Mouse (Mus musculus) forebrain, embryonic 13.5 days (tissue): ENCODE data around the gene Ltbp2. TPM values are rescaled to one million over a fixed set of nuclear protein-coding genes. Genes with fewer than 3 reads are reported as not detected.

ENCODE experiments used
- ATAC-seq: fragments of 200-750 bp; cut with Nextera tagmentation; 2 replicates; pipeline ENCODE4 v1.8.0; 2017
- H3K27ac ChIP-seq: fragments of 300-500 bp; sonication (generic); 2 replicates; pipeline ENCODE4 v1.5.1; 2015; ENCODE audit warnings: inconsistent platforms, mild to moderate bottlenecking, moderate library complexity
- H3K27me3 ChIP-seq: fragments of 300-500 bp; sonication (generic); 2 replicates; pipeline ENCODE4 v1.6.1; 2015; ENCODE audit warnings: mild to moderate bottlenecking, inconsistent platforms
- H3K36me3 ChIP-seq: fragments of 300-500 bp; sonication (generic); 2 replicates; pipeline ENCODE4 v1.6.1; 2015; ENCODE audit warnings: mild to moderate bottlenecking, inconsistent platforms; ENCODE audit not compliant: poor library complexity, severe bottlenecking
- H3K4me1 ChIP-seq: fragments of 300-500 bp; sonication (generic); 2 replicates; pipeline ENCODE4 v1.6.1; 2015; ENCODE audit warnings: inconsistent platforms
- H3K4me2 ChIP-seq: fragments of 300-500 bp; sonication (generic); 2 replicates; pipeline ENCODE4 v1.6.1; 2015; ENCODE audit warnings: inconsistent platforms, mild to moderate bottlenecking, moderate library complexity
- H3K4me3 ChIP-seq: fragments of 300-500 bp; sonication (generic); 2 replicates; pipeline ENCODE4 v1.5.1; 2015; ENCODE audit warnings: mild to moderate bottlenecking, inconsistent platforms
- H3K9ac ChIP-seq: fragments of 300-500 bp; sonication (generic); 2 replicates; pipeline ENCODE4 v1.6.1; 2015; ENCODE audit warnings: mild to moderate bottlenecking, inconsistent platforms
- H3K9me3 ChIP-seq: fragments of 300-500 bp; sonication (generic); replicated peaks from 2 replicates; pipeline ENCODE4 v1.6.1; 2016; ENCODE audit warnings: inconsistent platforms
- WGBS: fragments of 180-500 bp; shearing (Covaris S2); methylation state at CpG from one replicate; pipeline ENCODE4 v1.1.7; 2015; 5-methylcytosine and 5-hydroxymethylcytosine counted together
- polyA plus RNA-seq: library from polyadenylated mRNA; unstranded; fragments of >200 nt; fragmentation: Nextera tagmentation; extraction: Ambion mirVana; gene quantifications from 2 replicates; pipeline ENCODE4 v1.2.1, GENCODE M21; 2015

Gene Ltbp2
- polyA plus RNA-seq, 1 experiment from 2014 or later: not detected

GRCm38 (mm10) chr12:84904399-84904798 lies 28.1 kb upstream of the Ltbp2 start:
- Histone ChIP-seq H3K27me3 (no peaks in the 10 kb centered on the region), H3K36me3 (no peaks in the 10 kb centered on the region), H3K4me3 (no peak overlapping the region), H3K4me1 (peaks cover 10% of the 10 kb centered on the region), H3K4me2 (no peak overlapping the region), H3K9ac (no peak overlapping the region), H3K9me3 (no peaks in the 10 kb centered on the region), H3K27ac (no peak overlapping the region)
- 72% methylated on average over 7 of the region's 7 CpGs for WGBS
- no peak for ATAC-seq

- no peaks in the 10 kb centered on the region for H3K36me3 ChIP-seq
- H3K4me1 ChIP-seq: no peaks in the 10 kb centered on the region
- no peak overlapping the region for H3K4me2 ChIP-seq
- H3K27ac ChIP-seq: no peak overlapping the region
- no peak overlapping the region for H3K4me3 ChIP-seq
- no peak for ATAC-seq
- no peak overlapping the region for H3K9ac ChIP-seq
- H3K9me3 ChIP-seq: no peaks in the 10 kb centered on the region
- H3K27me3 ChIP-seq: no peaks in the 10 kb centered on the region
- 77% methylated on average over 7 of the region's 7 CpGs for WGBS
Measured at GRCm38 (mm10) chr12:84900317-84900716, 24.0 kb upstream of the Ltbp2 start.

- Histone ChIP-seq H3K4me1 (no peaks in the 10 kb centered on the region), H3K9ac (no peak overlapping the region), H3K27ac (no peak overlapping the region), H3K36me3 (no peaks in the 10 kb centered on the region), H3K27me3 (no peaks in the 10 kb centered on the region), H3K4me3 (no peak overlapping the region), H3K9me3 (no peaks in the 10 kb centered on the region), H3K4me2 (no peak overlapping the region)
- no peak for ATAC-seq
- 83% methylated on average over 5 of the region's 5 CpGs for WGBS
Measured at GRCm38 (mm10) chr12:84897322-84897721, 21.0 kb upstream of the Ltbp2 start.

DNA sequence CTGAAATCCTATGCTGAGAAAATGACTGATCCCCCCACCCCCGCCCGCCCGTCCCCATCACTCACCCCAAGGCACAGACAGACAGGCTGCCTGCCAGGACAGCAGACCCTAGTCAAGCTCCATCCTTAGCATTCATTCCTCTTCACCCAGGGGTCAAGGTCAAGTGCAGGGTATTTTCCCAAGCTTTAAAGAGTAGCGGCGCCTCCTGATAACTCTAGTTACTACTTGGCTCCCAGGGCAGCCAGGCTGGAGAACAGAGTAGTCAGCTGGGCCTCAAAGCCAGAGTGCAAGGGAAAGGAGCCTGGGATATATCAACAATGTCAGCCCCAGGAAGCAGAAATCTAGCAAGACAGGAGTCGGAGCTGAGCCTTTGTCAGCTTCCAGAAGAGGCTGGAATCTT lies 19.9 kb upstream of the Ltbp2 start:
- ATAC-seq: no peak
- Histone ChIP-seq H3K4me2 (no peak overlapping the region), H3K27me3 (no peaks in the 10 kb centered on the region), H3K9me3 (no peaks in the 10 kb centered on the region), H3K4me1 (no peaks in the 10 kb centered on the region), H3K36me3 (no peaks in the 10 kb centered on the region), H3K9ac (no peak overlapping the region), H3K4me3 (no peak overlapping the region), H3K27ac (no peak overlapping the region)
- WGBS: 91% methylated on average over 6 of the region's 6 CpGs

- no peak for ATAC-seq
- H3K36me3 ChIP-seq: no peaks in the 10 kb centered on the region
- H3K9me3 ChIP-seq: no peaks in the 10 kb centered on the region
- WGBS: 74% methylated on average over 9 of the region's 9 CpGs
- no peaks in the 10 kb centered on the region for H3K4me1 ChIP-seq
- H3K4me3 ChIP-seq: no peak overlapping the region
- no peak overlapping the region for H3K4me2 ChIP-seq
- no peak overlapping the region for H3K9ac ChIP-seq
- H3K27me3 ChIP-seq: no peaks in the 10 kb centered on the region
- H3K27ac ChIP-seq: no peak overlapping the region
Measured at GRCm38 (mm10) chr12:84893648-84894628, 17.6 kb upstream of the Ltbp2 start.

- Histone ChIP-seq H3K9ac (no peak overlapping the region), H3K27me3 (no peaks in the 10 kb centered on the region), H3K36me3 (no peaks in the 10 kb centered on the region), H3K4me2 (no peak overlapping the region), H3K27ac (no peak overlapping the region), H3K9me3 (no peaks in the 10 kb centered on the region), H3K4me3 (no peak overlapping the region), H3K4me1 (no peaks in the 10 kb centered on the region)
- no peak for ATAC-seq
- 83% methylated on average over 15 of the region's 15 CpGs for WGBS
Measured at GRCm38 (mm10) chr12:84890289-84890688, 14.0 kb upstream of the Ltbp2 start.

DNA sequence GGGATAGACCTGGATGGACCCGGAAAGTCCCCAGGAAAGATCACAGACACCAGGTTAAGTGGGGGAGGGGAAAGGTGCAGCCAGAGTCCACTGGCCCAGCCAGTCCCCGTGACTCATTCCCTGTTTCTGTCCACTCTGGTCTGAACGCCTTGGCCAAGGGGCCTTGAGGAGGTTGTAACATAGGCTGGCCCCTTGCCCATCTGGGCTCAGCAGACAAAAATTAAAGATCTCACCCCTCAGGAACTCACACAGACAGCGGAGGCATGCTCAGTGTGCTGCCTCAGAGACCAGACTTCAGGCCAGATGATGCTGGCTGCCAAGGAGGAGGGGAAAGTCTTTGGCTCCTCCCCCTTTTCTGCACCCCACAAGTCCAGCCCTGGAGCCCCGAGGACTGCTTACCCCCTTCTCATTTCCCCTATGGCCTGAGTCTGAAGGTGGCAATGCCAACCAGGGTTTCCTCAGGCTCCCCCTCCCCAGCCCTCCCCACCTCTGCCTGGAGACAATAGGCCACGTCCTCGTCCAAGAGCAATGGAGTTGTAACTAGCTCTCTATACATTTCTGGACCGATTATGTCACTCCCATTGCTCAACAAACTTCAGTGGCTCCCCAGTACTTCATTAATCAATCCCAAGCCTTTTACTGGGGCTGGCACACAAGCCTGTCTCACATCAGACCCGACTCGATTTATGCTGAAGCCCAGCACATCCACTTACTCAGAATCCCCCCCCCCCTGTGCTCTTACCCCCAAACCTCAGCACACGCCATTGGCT lies 9.0 kb upstream of the Ltbp2 start:
- Histone ChIP-seq H3K36me3 (no peaks in the 10 kb centered on the region), H3K4me1 (no peaks in the 10 kb centered on the region), H3K27ac (no peak overlapping the region), H3K9me3 (no peaks in the 10 kb centered on the region), H3K9ac (no peak overlapping the region), H3K4me3 (no peak overlapping the region), H3K27me3 (no peaks in the 10 kb centered on the region), H3K4me2 (no peak overlapping the region)
- WGBS: 64% methylated on average over 11 of the region's 11 CpGs
- ATAC-seq: no peak

GRCm38 (mm10) chr12:84884423-84885076 lies 8.2 kb upstream of the Ltbp2 start:
- H3K4me1 ChIP-seq: no peaks in the 10 kb centered on the region
- no peak overlapping the region for H3K9ac ChIP-seq

DNA sequence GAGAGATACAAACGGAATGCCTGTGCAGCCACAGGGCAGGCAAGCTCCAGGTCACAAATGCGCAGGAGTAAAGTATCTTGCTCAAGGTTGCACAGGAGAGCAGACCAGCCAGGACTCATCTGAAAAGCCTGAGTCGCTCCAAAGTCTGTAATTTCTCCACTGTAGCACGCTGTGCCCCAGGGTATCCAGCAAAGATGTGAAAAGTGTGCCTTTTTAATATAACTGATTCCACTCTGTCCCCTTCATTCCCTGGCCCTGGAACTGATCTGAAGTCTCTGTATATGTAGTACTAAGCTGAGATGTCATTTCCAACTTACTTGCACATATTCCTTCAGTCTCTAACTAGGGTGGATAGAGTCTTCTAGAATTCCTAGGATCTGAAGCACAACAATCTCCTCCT lies 6.5 kb upstream of the Ltbp2 start:
- Histone ChIP-seq H3K36me3 (no peaks in the 10 kb centered on the region), H3K4me3 (no peak overlapping the region), H3K9ac (no peak overlapping the region), H3K27me3 (peaks cover 16% of the 10 kb centered on the region), H3K9me3 (no peaks in the 10 kb centered on the region), H3K4me2 (no peak overlapping the region), H3K27ac (no peak overlapping the region), H3K4me1 (no peaks in the 10 kb centered on the region)
- ATAC-seq: no peak
- WGBS: 80% methylated on average over 4 of the region's 4 CpGs

More at GRCm38 (mm10) chr12:84884423-84885076, 8.2 kb upstream of the Ltbp2 start:
- Histone ChIP-seq H3K4me2 (no peak overlapping the region), H3K27ac (no peak overlapping the region), H3K4me3 (no peak overlapping the region), H3K27me3 (no peaks in the 10 kb centered on the region), H3K36me3 (no peaks in the 10 kb centered on the region), H3K9me3 (no peaks in the 10 kb centered on the region)
- WGBS: 85% methylated on average over 7 of the region's 7 CpGs
- no peak for ATAC-seq

DNA sequence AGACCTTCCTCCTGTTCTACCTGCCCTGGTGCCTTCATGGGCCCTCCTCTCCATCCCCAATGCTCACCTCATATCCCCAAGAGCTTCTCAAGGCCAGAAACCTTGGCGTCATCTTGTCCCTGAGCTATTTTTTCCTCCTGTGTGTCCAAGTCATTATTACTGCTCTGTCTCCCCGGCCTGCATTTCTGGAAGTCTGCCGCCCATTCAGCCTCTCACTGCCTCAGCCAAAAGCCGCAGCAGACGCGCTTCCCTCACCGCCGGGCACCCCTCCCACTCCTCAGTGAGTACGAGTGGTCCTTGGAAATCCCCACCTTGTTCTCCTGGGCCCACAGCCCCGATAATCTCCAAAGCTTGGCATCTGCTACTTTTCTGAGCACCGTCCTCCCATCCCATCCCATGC lies 3.8 kb upstream of the Ltbp2 start:
- H3K27me3 ChIP-seq: peaks cover 43% of the 10 kb centered on the region
- H3K4me2 ChIP-seq: no peak overlapping the region
- no peak overlapping the region for H3K4me3 ChIP-seq
- H3K9me3 ChIP-seq: no peaks in the 10 kb centered on the region
- no peak overlapping the region for H3K9ac ChIP-seq
- WGBS: 46% methylated on average over 11 of the region's 11 CpGs
- H3K36me3 ChIP-seq: no peaks in the 10 kb centered on the region
- H3K4me1 ChIP-seq: peaks cover 16% of the 10 kb centered on the region
- no peak for ATAC-seq
- H3K27ac ChIP-seq: no peak overlapping the region

GRCm38 (mm10) chr12:84875761-84876480 lies 411 bp downstream of the Ltbp2 start:
- Histone ChIP-seq H3K9ac (0 out of 2 replicates have a peak overlapping the region, but pooled peaks have one; percentile 34), H3K4me3 (peak overlapping the region; percentile 31), H3K36me3 (no peaks in the 10 kb centered on the region), H3K9me3 (no peaks in the 10 kb centered on the region), H3K4me1 (peaks cover 16% of the 10 kb centered on the region), H3K27me3 (peaks cover 63% of the 10 kb centered on the region), H3K4me2 (peak overlapping the region; percentile 55), H3K27ac (no peak overlapping the region)
- ATAC-seq: no peak
- 3% methylated on average over 49 of the region's 59 CpGs for WGBS
